Mouse (Mus musculus) neural tube, embryonic 13.5 days (tissue): ENCODE data around the gene Dhh. TPM values are rescaled to one million over a fixed set of nuclear protein-coding genes. Genes with fewer than 3 reads are reported as not detected.

Source experiments
- ATAC-seq: fragments of 200-750 bp; cut with Nextera tagmentation; 2 replicates; pipeline ENCODE4 v1.8.0; 2017; ENCODE audit warnings: low read depth, mild to moderate bottlenecking, moderate TSS enrichment, moderate library complexity
- H3K27ac ChIP-seq: fragments of 300-500 bp; sonication (generic); replicated peaks from 2 replicates; pipeline ENCODE4 v1.5.1; 2015; ENCODE audit warnings: moderate library complexity, mild to moderate bottlenecking, inconsistent platforms
- H3K27me3 ChIP-seq: fragments of 300-500 bp; sonication (generic); 2 replicates; pipeline ENCODE4 v1.6.1; 2015; ENCODE audit warnings: mild to moderate bottlenecking, inconsistent platforms
- H3K36me3 ChIP-seq: fragments of 300-500 bp; sonication (generic); 2 replicates; pipeline ENCODE4 v1.6.1; 2015; ENCODE audit warnings: mild to moderate bottlenecking, inconsistent platforms
- H3K4me1 ChIP-seq: fragments of 300-500 bp; sonication (generic); replicated peaks from 2 replicates; pipeline ENCODE4 v1.6.1; 2015; ENCODE audit warnings: inconsistent platforms
- H3K4me2 ChIP-seq: fragments of 300-500 bp; sonication (generic); 2 replicates; pipeline ENCODE4 v1.6.1; 2015; ENCODE audit warnings: inconsistent platforms, mild to moderate bottlenecking, moderate library complexity
- H3K4me3 ChIP-seq: fragments of 300-500 bp; sonication (generic); 2 replicates; pipeline ENCODE4 v1.5.1; 2015; ENCODE audit warnings: mild to moderate bottlenecking, inconsistent platforms
- H3K9ac ChIP-seq: fragments of 300-500 bp; sonication (generic); 2 replicates; pipeline ENCODE4 v1.6.1; 2015; ENCODE audit warnings: moderate library complexity, mild to moderate bottlenecking, inconsistent platforms
- H3K9me3 ChIP-seq: fragments of 300-500 bp; sonication (generic); 2 replicates; pipeline ENCODE4 v1.6.1; 2016; ENCODE audit warnings: inconsistent platforms
- WGBS: fragments of 180-500 bp; shearing (Covaris S2); methylation state at CpG from one replicate; pipeline ENCODE4 v1.1.7; 2015; 5-methylcytosine and 5-hydroxymethylcytosine counted together
- polyA plus RNA-seq: library from polyadenylated mRNA; unstranded; fragments of >200 nt; fragmentation: Nextera tagmentation; extraction: Ambion mirVana; gene quantifications from 2 replicates; pipeline ENCODE4 v1.2.1, GENCODE M21; 2015

Gene Dhh
- polyA plus RNA-seq, 1 experiment from 2014 or later, result 4.3 TPM

DNA sequence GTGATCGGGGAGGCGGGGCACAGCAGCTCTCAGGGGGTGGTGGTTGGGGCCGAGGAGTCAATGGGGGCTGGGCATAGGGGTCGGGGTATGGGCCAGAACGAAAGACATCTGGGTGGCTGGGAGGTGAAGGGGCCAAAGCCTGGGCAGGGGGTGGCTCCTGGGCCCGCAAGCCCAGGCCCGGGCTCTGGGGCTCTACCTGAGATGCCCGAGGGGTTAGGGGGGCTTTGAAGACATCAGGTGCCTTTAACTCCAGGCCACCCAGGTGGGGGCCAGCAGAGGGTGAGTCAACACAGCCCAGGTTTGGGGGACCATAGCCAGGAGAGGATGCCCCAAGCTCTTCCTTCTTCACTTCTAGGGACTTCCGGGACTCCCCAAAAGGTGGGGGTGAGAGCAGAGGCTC is 45.6 kb downstream of the Dhh start:
- H3K4me1 ChIP-seq, result no peaks in the 10 kb centered on the region
- H3K36me3 ChIP-seq, result peaks cover 100% of the 10 kb centered on the region
- 94% methylated on average over 9 of the region's 9 CpGs for WGBS
- no peak overlapping the region for H3K4me2 ChIP-seq
- no peak for ATAC-seq
- H3K4me3 ChIP-seq, result no peak overlapping the region
- no peak overlapping the region for H3K9ac ChIP-seq
- no peak overlapping the region for H3K27ac ChIP-seq
- no peaks in the 10 kb centered on the region for H3K9me3 ChIP-seq
- H3K27me3 ChIP-seq, result no peaks in the 10 kb centered on the region

GRCm38 (mm10) chr15:98852071-98852470 is 46.3 kb downstream of the Dhh start:
- no peak overlapping the region for H3K9ac ChIP-seq
- ATAC-seq, result no peak

GRCm38 (mm10) chr15:98851229-98851818 is 47.0 kb downstream of the Dhh start:
- Histone ChIP-seq H3K4me1 (no peaks in the 10 kb centered on the region), H3K36me3 (peaks cover 100% of the 10 kb centered on the region), H3K9me3 (no peaks in the 10 kb centered on the region), H3K27me3 (no peaks in the 10 kb centered on the region), H3K27ac (no peak overlapping the region), H3K4me2 (no peak overlapping the region), H3K9ac (no peak overlapping the region), H3K4me3 (no peak overlapping the region)
- no peak for ATAC-seq
- WGBS, result 88% methylated on average over 21 of the region's 21 CpGs

More at GRCm38 (mm10) chr15:98852071-98852470, 46.3 kb downstream of the Dhh start:
- H3K4me2 ChIP-seq, result no peak overlapping the region
- H3K27ac ChIP-seq, result no peak overlapping the region
- H3K36me3 ChIP-seq, result peaks cover 100% of the 10 kb centered on the region
- no peaks in the 10 kb centered on the region for H3K4me1 ChIP-seq
- 96% methylated on average over 9 of the region's 9 CpGs for WGBS
- H3K9me3 ChIP-seq, result no peaks in the 10 kb centered on the region
- no peaks in the 10 kb centered on the region for H3K27me3 ChIP-seq
- no peak overlapping the region for H3K4me3 ChIP-seq

DNA sequence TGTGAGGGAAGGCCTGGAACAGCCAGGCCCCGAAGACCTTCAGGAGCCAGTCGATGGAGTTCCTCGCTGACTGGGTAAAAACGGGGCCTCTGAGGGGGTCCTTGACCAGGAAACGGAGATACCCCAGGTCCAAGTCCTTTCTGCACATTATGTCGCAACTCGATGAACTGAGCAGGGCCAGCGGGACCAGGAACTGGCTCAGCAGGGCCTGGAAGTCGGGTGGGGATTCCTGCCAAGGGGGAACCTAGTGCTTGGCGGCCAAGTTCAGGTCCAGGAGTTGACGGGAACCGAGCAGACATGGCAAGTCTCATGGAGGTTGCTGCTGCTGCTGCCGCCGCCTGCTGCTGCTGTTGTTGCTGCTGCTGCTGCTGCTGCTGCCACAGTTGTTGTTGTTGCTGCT is 47.7 kb downstream of the Dhh start:
- no peaks in the 10 kb centered on the region for H3K27me3 ChIP-seq
- no peak overlapping the region for H3K27ac ChIP-seq
- H3K4me1 ChIP-seq, result no peaks in the 10 kb centered on the region
- H3K36me3 ChIP-seq, result peaks cover 100% of the 10 kb centered on the region
- H3K4me2 ChIP-seq, result no peak overlapping the region
- no peak overlapping the region for H3K9ac ChIP-seq
- H3K9me3 ChIP-seq, result no peaks in the 10 kb centered on the region
- H3K4me3 ChIP-seq, result no peak overlapping the region
- WGBS, result 89% methylated on average over 14 of the region's 14 CpGs
- no peak for ATAC-seq

DNA sequence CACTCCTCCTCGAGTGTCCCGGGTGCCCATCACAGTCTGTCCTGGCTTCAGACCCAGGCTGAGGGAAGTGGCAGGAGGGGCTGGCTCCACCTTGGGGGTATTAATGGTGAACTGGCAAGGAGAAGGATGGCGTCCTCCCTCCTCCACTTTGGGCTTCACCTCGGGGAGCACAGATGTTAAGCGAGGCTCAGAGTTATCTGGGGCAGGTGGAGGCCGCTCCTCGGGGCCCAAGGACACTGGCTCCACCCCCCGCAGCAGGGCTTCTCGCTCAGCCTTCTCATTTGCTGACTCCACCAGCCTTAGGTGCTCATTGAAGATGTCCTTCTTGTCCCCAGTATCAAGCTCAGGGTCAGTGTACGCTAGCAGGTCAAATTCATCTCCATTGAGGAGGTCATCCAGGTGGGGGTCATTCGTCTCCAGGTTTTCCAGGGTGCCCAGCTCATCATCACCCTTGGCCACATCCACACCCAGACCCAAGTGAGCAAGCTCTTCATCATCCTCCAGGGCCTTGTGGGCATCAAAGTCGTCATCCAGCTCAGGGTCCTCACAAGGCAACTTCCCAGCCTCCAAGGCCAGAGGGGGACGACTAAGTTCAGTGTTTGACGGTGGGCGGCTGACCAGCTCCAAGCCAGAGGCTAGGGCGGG is 48.3 kb downstream of the Dhh start:
- no peaks in the 10 kb centered on the region for H3K27me3 ChIP-seq
- no peaks in the 10 kb centered on the region for H3K9me3 ChIP-seq
- no peak overlapping the region for H3K27ac ChIP-seq
- no peak overlapping the region for H3K4me3 ChIP-seq
- H3K4me2 ChIP-seq, result no peak overlapping the region
- H3K36me3 ChIP-seq, result peaks cover 100% of the 10 kb centered on the region
- no peaks in the 10 kb centered on the region for H3K4me1 ChIP-seq
- WGBS, result 92% methylated on average over 16 of the region's 16 CpGs
- H3K9ac ChIP-seq, result no peak overlapping the region
- ATAC-seq, result no peak

DNA sequence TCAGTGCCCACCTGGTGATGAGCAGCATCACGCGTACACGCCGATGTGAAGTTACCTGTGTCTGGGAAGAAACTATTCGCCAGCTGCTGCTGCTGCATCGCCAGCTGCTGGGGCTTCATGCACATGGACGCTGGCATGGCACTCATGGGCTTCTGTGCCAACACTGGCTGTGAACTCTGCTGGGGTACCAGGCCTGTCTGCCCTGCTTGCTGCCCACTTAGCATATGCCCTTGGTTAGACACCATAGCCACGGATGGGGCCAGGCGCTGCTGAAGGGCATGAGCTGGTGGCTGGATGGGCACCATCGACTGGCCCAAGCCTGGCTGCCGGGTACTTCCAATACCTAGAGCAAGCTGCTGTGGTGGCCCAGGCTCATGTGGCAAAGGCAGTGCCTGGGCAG is 49.2 kb downstream of the Dhh start:
- H3K36me3 ChIP-seq, result peaks cover 100% of the 10 kb centered on the region
- H3K27ac ChIP-seq, result no peak overlapping the region
- H3K9me3 ChIP-seq, result no peaks in the 10 kb centered on the region
- H3K4me3 ChIP-seq, result no peak overlapping the region
- no peak overlapping the region for H3K4me2 ChIP-seq
- H3K9ac ChIP-seq, result no peak overlapping the region
- ATAC-seq, result no peak
- no peaks in the 10 kb centered on the region for H3K4me1 ChIP-seq
- WGBS, result 96% methylated on average over 11 of the region's 11 CpGs
- H3K27me3 ChIP-seq, result no peaks in the 10 kb centered on the region

GRCm38 (mm10) chr15:98846140-98846539 is 52.2 kb downstream of the Dhh start:
- Histone ChIP-seq H3K4me1 (no peaks in the 10 kb centered on the region), H3K27me3 (no peaks in the 10 kb centered on the region), H3K4me3 (no peak overlapping the region), H3K9ac (no peak overlapping the region), H3K27ac (no peak overlapping the region), H3K9me3 (no peaks in the 10 kb centered on the region), H3K4me2 (no peak overlapping the region), H3K36me3 (peaks cover 100% of the 10 kb centered on the region)
- 86% methylated on average over 8 of the region's 8 CpGs for WGBS
- no peak for ATAC-seq

- Histone ChIP-seq H3K36me3 (peaks cover 100% of the 10 kb centered on the region), H3K4me2 (no peak overlapping the region), H3K4me3 (no peak overlapping the region), H3K27me3 (no peaks in the 10 kb centered on the region), H3K27ac (no peak overlapping the region), H3K9ac (no peak overlapping the region), H3K9me3 (no peaks in the 10 kb centered on the region), H3K4me1 (no peaks in the 10 kb centered on the region)
- 98% methylated on average over 2 of the region's 2 CpGs for WGBS
- ATAC-seq, result no peak
Measured at GRCm38 (mm10) chr15:98845149-98845548, 53.2 kb downstream of the Dhh start.

- no peak overlapping the region for H3K4me3 ChIP-seq
- H3K27me3 ChIP-seq, result no peaks in the 10 kb centered on the region
- no peak overlapping the region for H3K27ac ChIP-seq
- no peak overlapping the region for H3K4me2 ChIP-seq
- H3K36me3 ChIP-seq, result peaks cover 100% of the 10 kb centered on the region
- no peaks in the 10 kb centered on the region for H3K4me1 ChIP-seq
- no peak for ATAC-seq
- no peaks in the 10 kb centered on the region for H3K9me3 ChIP-seq
- 92% methylated on average over 11 of the region's 11 CpGs for WGBS
- H3K9ac ChIP-seq, result no peak overlapping the region
Measured at GRCm38 (mm10) chr15:98843595-98844223, 54.6 kb downstream of the Dhh start.

Other genes starting within 250 kb of the Dhh start
- gene Ddx23, start 235.6 kb downstream of the Dhh start, polyA plus RNA-seq, result 20.5 and 21.7 TPM in 2 replicates
- gene Rnd1, start 221.1 kb downstream of the Dhh start, polyA plus RNA-seq, result 6.2 and 7.4 TPM in 2 replicates
- gene Ccdc65, start 190.3 kb downstream of the Dhh start, polyA plus RNA-seq, result 2.2 and 4.1 TPM in 2 replicates
- gene Fkbp11, start 170.3 kb downstream of the Dhh start, polyA plus RNA-seq, result 8.1 and 10.9 TPM in 2 replicates
- gene Arf3, start 135.3 kb downstream of the Dhh start, polyA plus RNA-seq, result 71.9 and 74.9 TPM in 2 replicates
- gene Wnt10b, start 120.4 kb downstream of the Dhh start, polyA plus RNA-seq, result not detected in 2 replicates
- 3.6 and 3.9 TPM in 2 replicates for gene Wnt1, start 108.7 kb downstream of the Dhh start, polyA plus RNA-seq
- 0.50 TPM in 2 replicates for gene Ddn, start 89.0 kb downstream of the Dhh start, polyA plus RNA-seq
- gene Prkag1, start 67.0 kb downstream of the Dhh start, polyA plus RNA-seq, result 71.8 and 79.4 TPM in 2 replicates
- 9.7 and 10.8 TPM in 2 replicates for gene Kmt2d, start 27.3 kb downstream of the Dhh start, polyA plus RNA-seq
- 27.8 and 33.3 TPM in 2 replicates for gene Rhebl1, start 4.0 kb downstream of the Dhh start, polyA plus RNA-seq
- 34.9 and 39.0 TPM in 2 replicates for gene Lmbr1l, start 19.7 kb upstream of the Dhh start, polyA plus RNA-seq
- 1,062 and 1,121 TPM in 2 replicates for gene Tuba1b, start 36.0 kb upstream of the Dhh start, polyA plus RNA-seq
- gene Gm49450, start 55.0 kb upstream of the Dhh start, polyA plus RNA-seq, result not detected in 2 replicates
- 13,124 and 14,228 TPM in 2 replicates for gene Tuba1a, start 55.2 kb upstream of the Dhh start, polyA plus RNA-seq
- gene Tuba1c, start 131.4 kb upstream of the Dhh start, polyA plus RNA-seq, result 25.6 and 29.7 TPM in 2 replicates
- gene Prph, start 156.6 kb upstream of the Dhh start, polyA plus RNA-seq, result 268 and 371 TPM in 2 replicates
- 6.3 and 6.9 TPM in 2 replicates for gene Troap, start 176.0 kb upstream of the Dhh start, polyA plus RNA-seq
- 2.7 and 3.5 TPM in 2 replicates for gene C1ql4, start 189.3 kb upstream of the Dhh start, polyA plus RNA-seq
- 0.25 and 0.49 TPM in 2 replicates for gene Dnajc22, start 194.6 kb upstream of the Dhh start, polyA plus RNA-seq
- gene Spats2, start 227.4 kb upstream of the Dhh start, polyA plus RNA-seq, result 44.4 and 48.9 TPM in 2 replicates